Mouse (Mus musculus) kidney, adult 2 months (tissue): ENCODE data around the gene Susd6.

Experiments used
- CTCF ChIP-seq: fragments of 200-500 bp; conservative IDR thresholded peaks from 2 replicates; pipeline ENCODE4 v1.5.1; 2011; ENCODE audit warnings: low read depth, mild to moderate bottlenecking, control low read depth, low read length, moderate library complexity, mixed read lengths; ENCODE audit not compliant: insufficient read depth, insufficient read length
- POLR2A ChIP-seq: fragments of 200-500 bp; IDR thresholded peaks from one replicate; pipeline ENCODE4 v1.6.1; 2011; ENCODE audit warnings: low read depth, low read length, control low read depth

- TF ChIP-seq POLR2A (no peak), CTCF (no peak)
These were observed 87.8 kb downstream of the Susd6 start for GRCm38 (mm10) chr12:80878093-80878430.
